ENCODE assay signal across 7 mouse cellular contexts in genomic region chr4:43561436-43561996, GRCm38 (mm10). TPM values are rescaled to one million over a fixed set of nuclear protein-coding genes. Genes with fewer than 3 reads are reported as not detected.
DNase-seq lines count a peak whose midpoint lies in the region; ATAC-seq and TF ChIP-seq lines count a peak whose summit lies in the region.

No protein-coding gene starts in this region.

- H3ac ChIP-seq in myocyte (ENCODE audit: control insufficient read depth, insufficient read length) = peak overlapping the region; percentile 88

- peaks cover 54% of the 10 kb centered on the region for H3K79me2 ChIP-seq in myocyte (ENCODE audit: control insufficient read depth, insufficient read depth)

- peak overlapping the region; percentile 99 for H3K27ac ChIP-seq in lung, embryonic 15.5 days
- H3K27ac ChIP-seq in embryonic facial prominence, embryonic 15.5 days (replicated peaks) = peak overlapping the region; percentile 100
- peak overlapping the region; percentile 100 for H3K27ac ChIP-seq in intestine, embryonic 16.5 days (ENCODE audit: low read length)

- H3K36me3 ChIP-seq in lung, embryonic 15.5 days = peaks cover 27% of the 10 kb centered on the region
- peaks cover 26% of the 10 kb centered on the region for H3K36me3 ChIP-seq in embryonic facial prominence, embryonic 15.5 days
- peaks cover 11% of the 10 kb centered on the region; the same call in 1 of the 2 replicates for H3K36me3 ChIP-seq in intestine, embryonic 16.5 days (ENCODE audit: control insufficient read depth, insufficient read depth, low read length)
- peaks cover 17% of the 10 kb centered on the region for H3K36me3 ChIP-seq in myocyte (ENCODE audit: control insufficient read depth, insufficient read depth)

- H3K4me3 ChIP-seq in lung, embryonic 15.5 days = peak overlapping the region; percentile 62
- H3K4me3 ChIP-seq in embryonic facial prominence, embryonic 15.5 days (replicated peaks) = peak overlapping the region; percentile 95
- peak overlapping the region; percentile 71 for H3K4me3 ChIP-seq in intestine, embryonic 16.5 days (ENCODE audit: low read length)
- H3K4me3 ChIP-seq in myocyte = peak overlapping the region; percentile 82

- H3K9me3 ChIP-seq in lung, embryonic 15.5 days = no peaks in the 10 kb centered on the region
- H3K9me3 ChIP-seq in embryonic facial prominence, embryonic 15.5 days (replicated peaks) = no peaks in the 10 kb centered on the region
- H3K9me3 ChIP-seq in intestine, embryonic 16.5 days (ENCODE audit: control insufficient read depth, low read length) = no peaks in the 10 kb centered on the region

- H3K4me2 ChIP-seq in lung, embryonic 15.5 days = peak overlapping the region; percentile 69
- H3K4me2 ChIP-seq in embryonic facial prominence, embryonic 15.5 days (replicated peaks) = peak overlapping the region; percentile 84
- H3K4me2 ChIP-seq in intestine, embryonic 16.5 days (ENCODE audit: low read depth, low read length) = peak overlapping the region; percentile 90
- peak overlapping the region; percentile 96 for H3K4me2 ChIP-seq in myocyte (ENCODE audit: low read depth)

- peak; percentile 1; the same call in 1 of the 2 replicates for ATAC-seq in lung, embryonic 15.5 days (ENCODE audit: borderline replicate concordance, extremely low read depth, low FRiP score, low TSS enrichment)
- no peak; the same call in 1 of the 2 replicates for ATAC-seq in embryonic facial prominence, embryonic 15.5 days (ENCODE audit: insufficient number of reproducible peaks, low FRiP score, low TSS enrichment, low read depth)
- no peak for ATAC-seq in intestine, embryonic 16.5 days
- no peak for ATAC-seq in activated CD4-positive, CD25-positive, alpha-beta regulatory T cell, adult 4 months
- ATAC-seq in inflammation-experienced regulatory T-cells, adult 6 months = no peak

- no peak for DNase-seq in lung, postnatal 25 days (ENCODE audit: low spot score)

- H3K4me1 ChIP-seq in lung, embryonic 15.5 days = peaks cover 59% of the 10 kb centered on the region
- peaks cover 55% of the 10 kb centered on the region for H3K4me1 ChIP-seq in embryonic facial prominence, embryonic 15.5 days
- peaks cover 48% of the 10 kb centered on the region for H3K4me1 ChIP-seq in intestine, embryonic 16.5 days (ENCODE audit: control insufficient read depth, insufficient read depth, low read length)

- TF ChIP-seq POLR2A in myocyte (IDR thresholded peaks at IDR 0.05; ENCODE audit: insufficient read length, low read depth) = no peak

- 1% methylated on average over 16 of the region's 16 CpGs for WGBS in lung, embryonic 15.5 days
- WGBS in embryonic facial prominence, embryonic 15.5 days = under 1% methylated on average over 16 of the region's 16 CpGs
- WGBS in intestine, embryonic 16.5 days = 1% methylated on average over 16 of the region's 16 CpGs

- H3K9ac ChIP-seq in lung, embryonic 15.5 days = peak overlapping the region; percentile 80
- peak overlapping the region; percentile 89 for H3K9ac ChIP-seq in embryonic facial prominence, embryonic 15.5 days
- peak overlapping the region; percentile 95 for H3K9ac ChIP-seq in intestine, embryonic 16.5 days (ENCODE audit: low read depth, low read length)

- H3K27me3 ChIP-seq in lung, embryonic 15.5 days = no peaks in the 10 kb centered on the region
- no peaks in the 10 kb centered on the region for H3K27me3 ChIP-seq in embryonic facial prominence, embryonic 15.5 days
- H3K27me3 ChIP-seq in intestine, embryonic 16.5 days (replicated peaks; ENCODE audit: control insufficient read depth, insufficient read depth, low read length) = no peaks in the 10 kb centered on the region
- no peaks in the 10 kb centered on the region for H3K27me3 ChIP-seq in myocyte (ENCODE audit: control insufficient read depth, insufficient read depth, insufficient read length)

TF ChIP-seq in myocyte, 11 proteins besides CTCF, POLR2A, EP300 and RAD21:
- TF ChIP-seq E2F4 (IDR thresholded peaks at IDR 0.05; ENCODE audit: insufficient read depth) (no peak), SRF (IDR thresholded peaks at IDR 0.05; ENCODE audit: control insufficient read depth, insufficient read length, low read depth) (no peak), MYOG (IDR thresholded peaks at IDR 0.05; ENCODE audit: control insufficient read depth in 1 of 3, insufficient read depth in 1 of 3, insufficient read length in 2 of 3, low read depth in 2 of 3) (no peak), REST (IDR thresholded peaks at IDR 0.05; ENCODE audit: insufficient read depth, insufficient read length) (no peak), POLR2AphosphoS2 (IDR thresholded peaks at IDR 0.05; ENCODE audit: insufficient read length, low read depth) (no peak), USF1 (IDR thresholded peaks at IDR 0.05; ENCODE audit: low read depth) (no peak), CEBPB (IDR thresholded peaks at IDR 0.05; ENCODE audit: insufficient read depth, poor library complexity, severe bottlenecking) (no peak), MAX (IDR thresholded peaks at IDR 0.05; ENCODE audit: low read depth) (no peak), TCF12 (IDR thresholded peaks at IDR 0.05; ENCODE audit: insufficient read depth, poor library complexity, severe bottlenecking) (no peak), TCF3 (IDR thresholded peaks at IDR 0.05; ENCODE audit: insufficient read length, low read depth) (no peak), MYOD1 (IDR thresholded peaks at IDR 0.05; ENCODE audit: control insufficient read depth in 1 of 3, insufficient read length in 2 of 3, low read depth in 2 of 3) (no peak)

RNA-seq across cellular contexts. Expression of gene Creb3, which starts 0.6 kb away (rescaled TPM):
- polyA plus RNA-seq in lung, embryonic 15.5 days (2015; fragmentation: Nextera tagmentation; extraction: Ambion mirVana) = 62.7 and 63.2 TPM in 2 replicates
- polyA plus RNA-seq in embryonic facial prominence, embryonic 15.5 days (2015; fragmentation: Nextera tagmentation; extraction: Ambion mirVana) = 77.5 and 88.2 TPM in 2 replicates
- 78.7 and 80.5 TPM in 2 replicates for polyA plus RNA-seq in intestine, embryonic 16.5 days (2015; fragmentation: Nextera tagmentation; extraction: Ambion mirVana)
- polyA plus RNA-seq in myocyte (2012; fragmentation: generic; extraction: Trizol) = 73.9 TPM
- polyA plus RNA-seq in activated CD4-positive, CD25-positive, alpha-beta regulatory T cell, adult 4 months (2017; shearing (Covaris generic)) = 100 to 1,000 TPM; 101 to 104 TPM
- 100 to 1,000 TPM in 1 of 3 experiments, 10 to 100 TPM in 2; 90.0 to 104 (median 99.8) TPM for polyA plus RNA-seq in inflammation-experienced regulatory T-cells, adult 6 months (2017; shearing (Covaris generic))

RNA-seq across cellular contexts. Expression of gene Tln1, which starts 1.0 kb away (rescaled TPM):
- 97.9 and 98.2 TPM in 2 replicates for polyA plus RNA-seq in lung, embryonic 15.5 days (2015; fragmentation: Nextera tagmentation; extraction: Ambion mirVana)
- 55.8 and 60.9 TPM in 2 replicates for polyA plus RNA-seq in embryonic facial prominence, embryonic 15.5 days (2015; fragmentation: Nextera tagmentation; extraction: Ambion mirVana)
- polyA plus RNA-seq in intestine, embryonic 16.5 days (2015; fragmentation: Nextera tagmentation; extraction: Ambion mirVana) = 41.2 and 41.9 TPM in 2 replicates
- 225 TPM for polyA plus RNA-seq in myocyte (2012; fragmentation: generic; extraction: Trizol)
- polyA plus RNA-seq in activated CD4-positive, CD25-positive, alpha-beta regulatory T cell, adult 4 months (2017; shearing (Covaris generic)) = 100 to 1,000 TPM in 1 of 2 experiments, 10 to 100 TPM in 1; 86.9 to 116 TPM
- polyA plus RNA-seq in inflammation-experienced regulatory T-cells, adult 6 months (2017; shearing (Covaris generic)) = 100 to 1,000 TPM in 1 of 3 experiments, 10 to 100 TPM in 2; 77.8 to 132 (median 93.7) TPM

RNA-seq across cellular contexts. Expression of gene Rgp1, which starts 17.0 kb away (rescaled TPM):
- 23.7 and 32.2 TPM in 2 replicates for polyA plus RNA-seq in lung, embryonic 15.5 days (2015; fragmentation: Nextera tagmentation; extraction: Ambion mirVana)
- 28.6 and 32.5 TPM in 2 replicates for polyA plus RNA-seq in embryonic facial prominence, embryonic 15.5 days (2015; fragmentation: Nextera tagmentation; extraction: Ambion mirVana)
- 18.2 and 19.5 TPM in 2 replicates for polyA plus RNA-seq in intestine, embryonic 16.5 days (2015; fragmentation: Nextera tagmentation; extraction: Ambion mirVana)
- 28.6 TPM for polyA plus RNA-seq in myocyte (2012; fragmentation: generic; extraction: Trizol)
- polyA plus RNA-seq in activated CD4-positive, CD25-positive, alpha-beta regulatory T cell, adult 4 months (2017; shearing (Covaris generic)) = 10 to 100 TPM; 10.8 to 12.4 TPM
- polyA plus RNA-seq in inflammation-experienced regulatory T-cells, adult 6 months (2017; shearing (Covaris generic)) = 10 to 100 TPM; 12.4 to 13.5 (median 12.6) TPM

RNA-seq across cellular contexts. Expression of gene Gba2, which starts 17.2 kb away (rescaled TPM):
- 19.0 and 21.1 TPM in 2 replicates for polyA plus RNA-seq in lung, embryonic 15.5 days (2015; fragmentation: Nextera tagmentation; extraction: Ambion mirVana)
- 21.3 and 22.3 TPM in 2 replicates for polyA plus RNA-seq in embryonic facial prominence, embryonic 15.5 days (2015; fragmentation: Nextera tagmentation; extraction: Ambion mirVana)
- polyA plus RNA-seq in intestine, embryonic 16.5 days (2015; fragmentation: Nextera tagmentation; extraction: Ambion mirVana) = 12.5 and 12.9 TPM in 2 replicates
- polyA plus RNA-seq in myocyte (2012; fragmentation: generic; extraction: Trizol) = 5.9 TPM
- polyA plus RNA-seq in activated CD4-positive, CD25-positive, alpha-beta regulatory T cell, adult 4 months (2017; shearing (Covaris generic)) = 10 to 100 TPM; 12.7 to 14.4 TPM
- 10 to 100 TPM; 12.8 to 14.6 (median 14.2) TPM for polyA plus RNA-seq in inflammation-experienced regulatory T-cells, adult 6 months (2017; shearing (Covaris generic))

RNA-seq across cellular contexts. Expression of gene Msmp, which starts 22.8 kb away (rescaled TPM):
- 0.77 and 1.5 TPM in 2 replicates for polyA plus RNA-seq in lung, embryonic 15.5 days (2015; fragmentation: Nextera tagmentation; extraction: Ambion mirVana)
- 1.5 and 1.6 TPM in 2 replicates for polyA plus RNA-seq in embryonic facial prominence, embryonic 15.5 days (2015; fragmentation: Nextera tagmentation; extraction: Ambion mirVana)
- 1.0 TPM in 1 of 2 replicates, not detected in the other for polyA plus RNA-seq in intestine, embryonic 16.5 days (2015; fragmentation: Nextera tagmentation; extraction: Ambion mirVana)
- not detected for polyA plus RNA-seq in myocyte (2012; fragmentation: generic; extraction: Trizol)
- polyA plus RNA-seq in activated CD4-positive, CD25-positive, alpha-beta regulatory T cell, adult 4 months (2017; shearing (Covaris generic)) = not detected
- not detected for polyA plus RNA-seq in inflammation-experienced regulatory T-cells, adult 6 months (2017; shearing (Covaris generic))
